Mouse (Mus musculus) MEL (cell line): ENCODE measurements around the gene Pom121l2.

Experiments
- CTCF ChIP-seq, 3 experiments: IDR thresholded peaks in 2 of 3; conservative IDR thresholded peaks in 1 of 3; 2 replicates each; pipeline ENCODE4 v1.5.1; 2011 to 2012; ENCODE audit warnings: low read length in 3 of 3, low read depth in 2 of 3, mild to moderate bottlenecking in 2 of 3, improper control_type of control experiment in 1 of 3, inconsistent platforms in 1 of 3, mixed read lengths in 1 of 3, moderate library complexity in 1 of 3; ENCODE audit not compliant: control insufficient read depth in 1 of 3, insufficient read depth in 1 of 3, poor library complexity in 1 of 3, severe bottlenecking in 1 of 3
- EP300 ChIP-seq, 2 experiments: IDR thresholded peaks; 2 replicates each; pipeline ENCODE4 v1.6.1; 2011; ENCODE audit warnings: improper control_type of control experiment in 2 of 2, low read length in 2 of 2, low read depth in 1 of 2, mild to moderate bottlenecking in 1 of 2
- KAT2A ChIP-seq: conservative IDR thresholded peaks from 2 replicates; pipeline ENCODE4 v1.6.1; 2012; ENCODE audit warnings: low read depth, low read length, improper control_type of control experiment, inconsistent platforms
- MXI1 ChIP-seq: IDR thresholded peaks from 2 replicates; pipeline ENCODE4 v1.6.1; 2011; ENCODE audit warnings: mild to moderate bottlenecking, low read depth, low read length, improper control_type of control experiment
- MYB ChIP-seq: IDR thresholded peaks from 2 replicates; pipeline ENCODE4 v1.6.1; 2011; ENCODE audit warnings: mild to moderate bottlenecking, low read depth, low read length, improper control_type of control experiment
- NRF1 ChIP-seq: IDR thresholded peaks from 2 replicates; pipeline ENCODE4 v1.6.1; 2014; ENCODE audit warnings: low read depth, mild to moderate bottlenecking, inconsistent platforms, low read length, improper control_type of control experiment, moderate library complexity; ENCODE audit not compliant: poor library complexity, insufficient read depth, severe bottlenecking
- POLR2A ChIP-seq, 2 experiments: IDR thresholded peaks; 2 replicates each; pipeline ENCODE4 v1.6.1; 2011 to 2012; ENCODE audit warnings: low read length in 2 of 2, mild to moderate bottlenecking in 2 of 2, control low read depth in 1 of 2, improper control_type of control experiment in 1 of 2, low read depth in 1 of 2, moderate library complexity in 1 of 2; ENCODE audit not compliant: control insufficient read depth in 1 of 2, insufficient read depth in 1 of 2, poor library complexity in 1 of 2
- POLR2AphosphoS5 ChIP-seq: IDR thresholded peaks from 2 replicates; pipeline ENCODE4 v1.6.1; 2012; ENCODE audit warnings: low read depth, borderline replicate concordance, mild to moderate bottlenecking, inconsistent platforms, low read length, moderate library complexity, mixed read lengths
- ZC3H11A ChIP-seq: IDR thresholded peaks from 2 replicates; pipeline ENCODE4 v1.6.1; 2012; ENCODE audit warnings: low read depth, mild to moderate bottlenecking, inconsistent platforms, low read length, improper control_type of control experiment
- ZKSCAN1 ChIP-seq: IDR thresholded peaks from 2 replicates; pipeline ENCODE4 v1.6.1; 2012; ENCODE audit warnings: low read depth, mild to moderate bottlenecking, inconsistent platforms, low read length, improper control_type of control experiment, moderate library complexity
- ZNF384 ChIP-seq: IDR thresholded peaks from 2 replicates; pipeline ENCODE4 v1.6.1; 2012; ENCODE audit warnings: low read depth, mild to moderate bottlenecking, inconsistent platforms, low read length, improper control_type of control experiment

GRCm38 (mm10) chr13:22026058-22027031, 45.4 kb downstream of the Pom121l2 start:
- no peak for TF ChIP-seq MXI1
- TF ChIP-seq ZC3H11A, result no peak
- TF ChIP-seq EP300 (IDR thresholded peaks at IDR 0.05; ENCODE audit: low read depth in 1 of 2, low read length in 2 of 2), result no peak
- no peak for TF ChIP-seq CTCF (IDR thresholded peaks at IDR 0.05 in 2 of 3, conservative IDR thresholded peaks at IDR 0.05 in 1 of 3; ENCODE audit: control insufficient read depth in 1 of 3, insufficient read depth in 1 of 3, low read depth in 2 of 3, low read length in 3 of 3, poor library complexity in 1 of 3, severe bottlenecking in 1 of 3)
- TF ChIP-seq KAT2A, result no peak
- TF ChIP-seq POLR2AphosphoS5, result no peak
- TF ChIP-seq POLR2A (IDR thresholded peaks at IDR 0.05; ENCODE audit: control insufficient read depth in 1 of 2, insufficient read depth in 1 of 2, low read depth in 1 of 2, low read length in 2 of 2, poor library complexity in 1 of 2), result no peak
- TF ChIP-seq MYB, result no peak
- TF ChIP-seq NRF1, result no peak
- TF ChIP-seq ZNF384, result no peak
- TF ChIP-seq ZKSCAN1, result no peak
